Mouse (Mus musculus) adrenal gland, postnatal 4 days (tissue): ENCODE results near the gene F11r. TPM values are rescaled to one million over a fixed set of nuclear protein-coding genes. Genes with fewer than 3 reads are reported as not detected.
A peak's percentile ranks its signal among the peaks of the same experiment; 100 is the strongest.
"Not testable (repeated sequence)": the region's sequence is repeated elsewhere in the genome, so short reads cannot be mapped to it uniquely, and the experiment has no call there.

Source experiments
- DNase-seq, 2 experiments: peaks; one replicate each; pipeline ENCODE4 v3.0.0; 2021 to 2022; ENCODE audit warnings: low spot score in 2 of 2, mixed read lengths in 2 of 2
- total RNA-seq, 2 experiments: library from RNA; stranded (reverse); gene quantifications; 2 replicates each; pipeline ENCODE4 v1.2.3; 2021

The F11r gene
- total RNA-seq, 2 experiments from 2014 or later = 43.0 to 47.0 TPM

- DNase-seq = no peak
Observed at GRCm38 (mm10) chr1:171469678-171470077, 32.3 kb downstream of the F11r start.

DNA sequence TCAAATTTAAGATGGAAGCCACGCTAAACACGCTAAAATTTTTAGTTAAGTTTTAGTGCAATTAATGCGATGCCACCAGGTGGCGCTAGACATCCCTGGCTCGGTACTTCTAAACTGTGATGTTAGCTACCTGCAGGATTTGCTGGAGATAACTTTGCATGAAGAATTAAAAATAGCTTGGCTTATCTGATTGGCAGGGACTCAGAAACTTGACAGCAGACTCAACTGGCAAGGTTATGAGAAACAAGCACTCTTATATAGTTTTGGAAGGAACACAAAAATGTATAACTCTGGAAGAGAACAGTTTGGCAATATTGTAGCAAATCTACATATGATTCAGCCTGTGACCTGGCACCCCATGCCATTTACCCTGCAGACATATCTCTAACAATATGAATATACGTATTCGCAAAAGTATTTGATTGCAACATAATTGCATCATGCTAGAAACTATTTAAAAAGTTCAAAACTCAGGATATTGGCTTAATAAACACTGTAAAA lies 33.1 kb downstream of the F11r start:
- DNase-seq = no peak

DNA sequence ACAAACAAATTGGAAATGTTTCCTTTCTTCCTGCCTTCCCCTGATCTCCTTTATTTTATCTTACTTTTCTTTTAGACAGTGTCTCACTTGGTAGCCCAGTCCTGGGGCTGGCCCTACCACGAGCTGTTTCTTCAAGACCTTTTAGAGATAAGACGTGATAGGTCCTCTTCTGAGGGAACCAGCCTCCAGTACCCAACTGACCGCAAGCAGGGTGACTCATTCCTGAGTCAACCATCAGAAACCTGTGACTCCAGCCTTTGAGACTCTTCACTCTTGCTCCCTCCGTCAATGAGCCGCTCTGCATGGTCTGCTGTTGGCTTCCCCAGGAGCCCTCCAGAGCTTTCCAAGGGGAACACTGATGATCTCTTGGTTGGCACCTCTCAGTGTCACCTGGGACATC lies 33.6 kb downstream of the F11r start:
- DNase-seq = no peak

DNA sequence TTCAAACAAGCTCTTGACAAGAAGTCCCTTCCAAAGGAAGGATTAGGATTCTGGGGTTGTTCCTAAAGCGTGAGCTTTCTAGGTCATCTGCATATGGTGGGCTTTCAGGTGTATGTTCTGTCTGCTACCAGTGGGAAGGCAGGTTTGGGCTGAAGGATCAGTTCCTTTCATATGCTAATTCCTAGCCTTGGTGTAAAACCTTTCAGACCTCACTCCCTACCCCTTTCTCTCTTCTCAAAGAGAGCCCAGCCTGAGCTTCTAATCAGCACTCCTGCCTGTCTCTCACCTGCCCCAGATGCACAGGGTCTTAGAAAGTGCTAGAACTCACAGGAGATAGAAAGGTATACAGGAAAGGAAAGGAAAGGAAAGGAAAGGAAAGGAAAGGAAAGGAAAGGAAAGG lies 34.1 kb downstream of the F11r start:
- DNase-seq = no peak

GRCm38 (mm10) chr1:171471941-171472340 lies 34.6 kb downstream of the F11r start:
- DNase-seq = not testable (repeated sequence)

DNA sequence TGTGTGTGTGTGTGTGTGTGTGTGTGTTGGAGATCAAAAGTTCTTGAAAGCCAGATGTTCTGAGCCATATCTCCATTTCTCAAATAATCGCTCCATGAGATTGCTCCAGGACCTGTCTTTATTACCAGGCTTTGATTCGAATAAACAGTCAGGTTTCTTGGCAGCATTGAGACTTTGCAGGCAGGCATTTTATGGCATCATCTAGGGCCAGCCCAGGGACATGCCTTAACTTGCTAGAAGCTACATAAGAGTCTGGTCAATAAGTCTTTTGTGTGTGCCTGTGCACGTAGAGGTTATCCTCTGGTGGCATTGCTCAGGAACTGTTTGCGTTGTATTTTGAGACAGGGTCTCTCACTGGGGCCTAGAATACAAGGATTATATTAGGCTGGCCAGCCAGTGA lies 36.2 kb downstream of the F11r start:
- no peak for DNase-seq

GRCm38 (mm10) chr1:171473920-171474640 lies 36.7 kb downstream of the F11r start:
- DNase-seq = no peak

DNA sequence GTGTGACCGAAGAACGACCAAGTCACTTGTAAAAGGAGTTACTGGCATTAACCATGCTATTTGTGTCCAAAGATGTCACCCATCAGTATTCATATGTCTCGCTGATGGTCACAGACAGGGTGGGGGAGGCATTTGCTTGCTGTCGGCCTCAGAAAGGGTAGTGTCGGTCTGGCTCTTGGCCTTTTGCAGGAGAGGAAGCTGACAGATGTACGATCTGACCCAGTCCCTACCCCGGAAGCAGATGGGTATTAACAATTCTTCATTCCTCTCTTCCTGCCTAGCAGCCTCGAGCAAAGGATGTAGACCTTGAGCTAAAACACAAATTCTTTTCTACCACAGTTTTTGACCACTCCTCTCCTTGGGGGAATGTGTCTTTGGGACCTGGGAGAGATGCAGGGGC lies 39.8 kb downstream of the F11r start:
- no peak for DNase-seq

DNA sequence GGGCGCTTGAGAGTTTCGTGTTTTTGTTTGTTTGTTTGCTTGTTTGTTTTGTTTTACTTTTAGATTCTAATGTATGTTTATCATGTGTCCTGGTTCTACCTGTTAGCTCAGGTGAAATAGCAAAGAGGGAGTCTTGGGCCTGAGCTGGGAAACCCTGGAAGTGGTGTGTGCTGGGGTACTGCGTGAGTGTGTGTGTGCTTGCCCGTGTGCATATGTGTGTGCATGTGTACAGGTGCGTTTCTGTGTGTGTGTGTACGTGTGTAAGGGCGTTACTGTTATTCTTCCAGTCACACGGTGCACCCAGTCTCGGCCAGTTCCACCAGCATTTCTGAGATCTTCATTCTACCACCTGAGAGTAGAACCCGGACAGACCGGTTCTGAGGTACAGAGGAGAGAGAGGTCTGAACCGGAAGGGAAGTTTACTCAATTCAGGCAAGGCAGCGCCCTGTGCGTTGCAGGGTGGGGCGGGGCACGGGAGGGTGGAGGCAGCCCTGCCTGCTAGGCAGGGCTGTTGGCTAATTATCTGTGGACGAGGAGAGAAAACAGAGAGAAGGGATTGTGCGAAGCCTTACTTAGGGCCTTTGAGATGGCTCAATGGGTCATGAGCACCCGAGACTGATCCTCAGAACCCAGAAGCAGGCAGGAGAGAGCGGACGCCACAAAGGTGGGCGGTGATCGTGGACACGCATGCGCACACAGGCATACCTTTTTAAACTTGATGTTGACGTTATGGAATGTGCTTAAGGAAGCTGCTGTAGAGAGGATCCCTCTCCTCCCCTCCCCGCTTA lies 40.6 kb downstream of the F11r start:
- DNase-seq = no peak

DNA sequence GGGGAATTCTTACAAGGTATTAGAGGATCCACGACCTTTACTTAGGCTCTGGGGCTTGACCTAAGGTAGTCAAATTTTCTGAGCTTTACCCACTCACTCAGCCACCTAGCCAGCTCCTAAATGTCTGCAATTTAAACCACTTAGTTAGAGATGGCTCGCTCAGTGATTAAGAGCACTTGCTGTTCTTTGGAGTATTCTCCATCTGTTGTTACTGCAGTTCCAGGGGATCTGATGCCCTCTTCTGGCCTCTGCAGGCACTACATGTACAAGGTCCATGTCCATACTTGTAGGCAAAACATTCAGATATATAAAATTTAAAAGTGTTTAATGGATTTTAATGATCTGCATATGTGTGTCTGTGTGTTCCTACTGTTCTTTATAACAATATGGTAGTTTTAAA lies 41.6 kb downstream of the F11r start:
- DNase-seq = peak; percentile 19 to 38

DNA sequence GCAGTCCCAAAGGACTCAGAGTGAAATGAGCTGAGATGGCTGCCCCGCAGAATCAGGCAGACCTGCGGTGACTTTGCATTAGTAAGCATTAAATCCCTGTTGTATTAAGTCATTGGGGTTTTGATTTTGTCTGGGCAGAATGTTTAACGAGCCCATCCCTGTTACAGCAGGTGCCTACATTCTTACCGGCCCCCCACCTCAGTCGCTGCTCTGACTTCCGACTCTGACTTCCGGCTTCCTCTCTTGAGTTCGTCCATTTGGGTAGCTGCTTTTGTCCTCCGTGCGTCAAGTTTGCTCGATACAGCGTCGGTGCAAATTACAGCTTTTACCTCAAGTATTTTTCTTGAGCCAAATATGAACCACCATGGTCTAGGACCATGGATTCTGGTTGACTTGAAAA lies 56.9 kb downstream of the F11r start:
- no peak for DNase-seq

GRCm38 (mm10) chr1:171495371-171495770 lies 58.0 kb downstream of the F11r start:
- no peak for DNase-seq

DNA sequence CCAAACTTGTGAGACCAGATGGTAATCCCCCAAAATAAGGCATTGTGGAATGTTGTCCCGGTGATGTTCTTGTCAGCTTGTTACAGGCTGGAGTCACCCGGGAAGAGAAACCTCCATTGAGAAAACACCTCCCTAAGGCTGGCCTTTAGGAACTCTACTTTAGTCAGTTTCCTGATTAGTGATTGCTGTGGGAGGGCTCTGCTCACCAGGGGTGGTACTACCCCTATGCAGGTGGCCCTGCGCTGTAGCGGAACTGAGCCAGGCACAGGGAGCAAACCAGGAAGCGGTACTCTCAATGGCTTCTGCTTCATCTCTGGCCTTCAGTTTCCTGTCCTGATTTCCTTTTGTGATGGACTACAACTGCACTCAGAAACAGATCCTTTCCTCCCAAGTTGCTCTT lies 62.5 kb downstream of the F11r start:
- no peak for DNase-seq

- no peak for DNase-seq
Observed at GRCm38 (mm10) chr1:171501016-171501610, 63.8 kb downstream of the F11r start.

GRCm38 (mm10) chr1:171501636-171502080 lies 64.3 kb downstream of the F11r start:
- DNase-seq = no peak

- no peak for DNase-seq
Observed at GRCm38 (mm10) chr1:171502388-171503249, 65.3 kb downstream of the F11r start.

GRCm38 (mm10) chr1:171503250-171503591 lies 65.9 kb downstream of the F11r start, which contains the start of gene Alyref2:
Gene Alyref2 (plus strand): TSS chr1:171503478.
- peak; percentile 74 to 88 for DNase-seq

- DNase-seq = peak; percentile 13 to 43
Observed at GRCm38 (mm10) chr1:171503592-171504291, 66.4 kb downstream of the F11r start.

DNA sequence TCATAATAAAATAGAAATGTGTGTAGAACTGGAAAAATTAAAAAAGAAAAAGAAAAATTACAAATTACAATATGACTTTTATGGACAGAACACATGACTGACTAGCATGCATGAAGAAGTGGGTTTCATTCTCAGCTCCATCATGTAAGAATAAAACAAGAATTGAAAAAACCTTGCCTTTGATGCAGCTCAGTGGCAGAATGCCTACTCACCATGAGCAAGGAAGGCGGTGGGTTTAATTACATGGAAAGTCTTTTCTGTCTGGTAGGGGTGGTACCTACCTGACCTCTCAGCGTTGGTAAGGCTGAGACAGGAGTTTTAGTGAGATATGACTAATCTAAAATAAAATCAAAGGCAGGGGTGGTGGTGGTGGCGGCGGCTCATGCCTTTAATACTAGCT lies 67.3 kb downstream of the F11r start:
- no peak for DNase-seq

- DNase-seq = no peak
Observed at GRCm38 (mm10) chr1:171513234-171513633, 75.9 kb downstream of the F11r start.
